Comparison of ENCODE assay signal across 19 mouse cellular contexts in genomic region chr11:105247321-105247720, GRCm38 (mm10). TPM values are rescaled to one million over a fixed set of nuclear protein-coding genes. Genes with fewer than 3 reads are reported as not detected.
"Had no signal": no experiment of that assay in that cellular context is flagged by ENCODE, and none has a peak within 500 bp of the region (broad histone marks: within the 10 kb centered on the region; RNA-seq: fewer than 3 reads in every experiment).

No protein-coding gene starts in this region.

- H3K27ac ChIP-seq: liver, embryonic 13.5 days; liver, embryonic 15.5 days; macrophage; midbrain, embryonic 12.5 days; midbrain, embryonic 15.5 days; neural tube, embryonic 12.5 days had no signal

- H3K9ac ChIP-seq: liver, embryonic 13.5 days; liver, embryonic 15.5 days; liver, postnatal 0 days; midbrain, embryonic 12.5 days; midbrain, embryonic 15.5 days; neural tube, embryonic 12.5 days had no signal

- H3K4me3 ChIP-seq: liver, embryonic 13.5 days; liver, embryonic 15.5 days; megakaryocyte, embryonic 14.5 days; midbrain, embryonic 12.5 days; midbrain, embryonic 15.5 days; neural tube, embryonic 12.5 days had no signal

- DNase-seq: liver; liver, embryonic 13.5 days; liver, postnatal 0 days; retina, postnatal 1 day; right cerebral cortex, adult 18-20 months; right cerebral cortex, postnatal 25 days; right cerebral cortex, postnatal 4 days; spleen, adult 18-20 months; thymus, adult 18-20 months; thymus, postnatal 14 days; thymus, postnatal 36 days had no signal

- H3K4me1 ChIP-seq: liver, embryonic 13.5 days; liver, embryonic 15.5 days; megakaryocyte, embryonic 14.5 days; midbrain, embryonic 12.5 days; midbrain, embryonic 15.5 days; neural tube, embryonic 12.5 days had no signal

- H3K4me2 ChIP-seq: liver, embryonic 11.5 days; liver, embryonic 13.5 days; liver, embryonic 15.5 days; midbrain, embryonic 12.5 days; midbrain, embryonic 15.5 days; neural tube, embryonic 12.5 days had no signal

- ATAC-seq: liver, postnatal 0 days; midbrain, embryonic 15.5 days had no signal

- H3K9me3 ChIP-seq: liver, embryonic 13.5 days; liver, embryonic 15.5 days; megakaryocyte, embryonic 14.5 days; midbrain, embryonic 12.5 days; midbrain, embryonic 15.5 days; neural tube, embryonic 12.5 days had no signal

- H3K27me3 ChIP-seq: liver, embryonic 13.5 days; liver, embryonic 15.5 days; megakaryocyte, embryonic 14.5 days; midbrain, embryonic 12.5 days; midbrain, embryonic 15.5 days; neural tube, embryonic 12.5 days had no signal

RNA-seq across cellular contexts. Expression of gene Mrc2, which starts 45.1 kb away (rescaled TPM):
- total RNA-seq: megakaryocyte progenitor cell, adult 5-6 weeks had no signal
- polyA plus RNA-seq: macrophage had no signal
